Mouse (Mus musculus) urinary bladder, postnatal 10 days (tissue): Measurements from ENCODE around the gene Olfr1412.

Experiments
- DNase-seq: peaks from one replicate; pipeline ENCODE4 v3.0.0; 2022; ENCODE audit warnings: low spot score

The Olfr1412 gene

GRCm38 (mm10) chr1:92638181-92638580 lies 52.6 kb downstream of the Olfr1412 start:
- no peak for DNase-seq

DNA sequence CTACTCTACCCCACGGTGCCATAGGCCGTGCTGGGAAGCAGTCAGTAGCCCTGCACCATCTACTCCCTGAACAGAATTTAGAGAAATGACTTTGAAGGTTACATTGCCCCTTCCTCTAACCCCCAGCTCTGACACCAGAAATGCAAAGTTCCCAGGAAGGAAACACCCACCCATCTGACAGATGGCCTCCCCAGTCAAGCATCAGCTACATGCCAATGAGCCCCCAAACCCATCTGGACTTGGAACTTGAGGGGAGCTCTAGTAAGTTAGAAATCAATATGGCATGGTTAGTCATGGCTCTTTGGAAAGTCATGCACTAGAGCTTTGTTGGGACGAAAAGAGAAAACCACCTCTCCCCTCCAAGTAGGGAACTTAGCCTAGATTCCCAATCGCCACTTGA lies 53.2 kb downstream of the Olfr1412 start:
- no peak for DNase-seq

DNA sequence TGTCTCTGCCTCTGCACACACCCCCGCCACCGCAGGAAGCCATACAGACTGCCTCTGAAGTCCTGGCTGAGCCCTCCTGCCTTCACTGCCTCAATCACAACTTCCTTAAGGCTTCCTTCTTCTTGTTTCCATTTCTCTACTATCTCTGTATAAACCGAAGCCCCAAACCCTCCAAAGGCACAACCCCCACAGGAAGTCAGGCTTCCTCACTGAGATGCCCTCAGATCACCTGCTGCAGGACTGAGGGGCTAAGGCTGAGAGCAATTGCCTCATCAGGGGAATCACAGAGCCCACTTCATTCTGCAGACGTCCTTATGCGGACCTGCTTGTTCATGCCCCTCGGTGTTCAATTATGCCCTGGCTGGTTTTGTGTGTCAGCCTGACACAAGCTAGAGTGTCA lies 54.8 kb downstream of the Olfr1412 start:
- no peak for DNase-seq
